Mouse (Mus musculus) heart, embryonic 10.5 days (tissue): ENCODE results near the gene Zbtb34. TPM values are rescaled to one million over a fixed set of nuclear protein-coding genes. Genes with fewer than 3 reads are reported as not detected.

ENCODE experiments used
- DNase-seq: peaks from one replicate; pipeline ENCODE4 v3.0.0-alpha.2; 2017; ENCODE audit warnings: low spot score
- H3K27ac ChIP-seq: fragments of 300-500 bp; sonication (generic); 2 replicates; pipeline ENCODE4 v1.5.1; 2016; ENCODE audit warnings: mild to moderate bottlenecking
- H3K27me3 ChIP-seq: fragments of 300-500 bp; sonication (generic); 2 replicates; pipeline ENCODE4 v1.6.1; 2016; ENCODE audit warnings: mild to moderate bottlenecking; ENCODE audit not compliant: poor library complexity, insufficient read depth, severe bottlenecking
- H3K36me3 ChIP-seq: fragments of 300-500 bp; sonication (generic); 2 replicates; pipeline ENCODE4 v1.6.1; 2016; ENCODE audit warnings: mild to moderate bottlenecking, moderate library complexity
- H3K4me1 ChIP-seq: fragments of 300-500 bp; sonication (generic); 2 replicates; pipeline ENCODE4 v1.6.1; 2016; ENCODE audit warnings: mild to moderate bottlenecking
- H3K4me3 ChIP-seq: fragments of 300-500 bp; sonication (generic); 2 replicates; pipeline ENCODE4 v1.5.1; 2016; ENCODE audit warnings: mild to moderate bottlenecking, moderate library complexity
- H3K9me3 ChIP-seq: fragments of 300-500 bp; sonication (generic); 2 replicates; pipeline ENCODE4 v1.6.1; 2016; ENCODE audit warnings: mild to moderate bottlenecking, moderate library complexity
- WGBS: fragments of 180-500 bp; shearing (Covaris S2); methylation state at CpG from one replicate; pipeline ENCODE4 v1.1.7; 2016; 5-methylcytosine and 5-hydroxymethylcytosine counted together
- polyA plus RNA-seq: library from polyadenylated mRNA; unstranded; fragments of >200 nt; fragmentation: Nextera tagmentation; extraction: Ambion mirVana; gene quantifications from 2 replicates; pipeline ENCODE4 v1.2.1, GENCODE M21; 2016

The Zbtb34 gene
- polyA plus RNA-seq, 1 experiment from 2014 or later: 5.0 TPM

- Histone ChIP-seq H3K9me3 (no peaks in the 10 kb centered on the region), H3K27me3 (no peaks in the 10 kb centered on the region), H3K36me3 (peaks cover 34% of the 10 kb centered on the region), H3K4me1 (peaks cover 20% of the 10 kb centered on the region), H3K4me3 (no peak overlapping the region), H3K27ac (no peak overlapping the region)
- no peak for DNase-seq
- 84% methylated on average over 13 of the region's 13 CpGs for WGBS
Observed at GRCm38 (mm10) chr2:33414019-33414418, 17.1 kb downstream of the Zbtb34 start.

DNA sequence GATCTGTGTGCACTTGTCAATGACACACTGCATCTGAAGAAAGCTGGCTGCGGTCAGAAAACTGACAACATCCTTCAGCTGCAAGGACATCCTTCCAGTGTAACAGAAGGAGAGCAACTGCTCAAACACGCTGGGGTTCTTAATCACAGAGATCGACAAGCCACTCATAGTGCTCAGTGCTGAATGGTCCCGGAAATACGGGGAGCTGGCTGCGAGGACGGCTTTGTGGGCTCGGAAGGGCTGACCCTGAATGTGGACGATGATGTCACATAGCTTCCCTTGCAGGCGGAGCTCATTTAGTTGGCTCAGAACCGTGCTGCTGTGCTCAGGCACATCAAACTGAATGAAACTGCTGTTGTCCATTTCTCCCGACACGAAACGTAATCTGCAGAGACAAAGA is 19.0 kb downstream of the Zbtb34 start:
- no peak for DNase-seq
- WGBS: 85% methylated on average over 14 of the region's 14 CpGs
- Histone ChIP-seq H3K4me3 (no peak overlapping the region), H3K9me3 (no peaks in the 10 kb centered on the region), H3K4me1 (peaks cover 17% of the 10 kb centered on the region), H3K27me3 (no peaks in the 10 kb centered on the region), H3K27ac (no peak overlapping the region), H3K36me3 (peaks cover 38% of the 10 kb centered on the region)

GRCm38 (mm10) chr2:33403511-33404003 is 27.6 kb downstream of the Zbtb34 start:
- H3K27ac ChIP-seq: no peak overlapping the region
- peaks cover 8% of the 10 kb centered on the region; the same call in 1 of the 2 replicates for H3K36me3 ChIP-seq
- WGBS: 62% methylated on average over 4 of the region's 4 CpGs
- H3K27me3 ChIP-seq: no peaks in the 10 kb centered on the region
- peak; percentile 69 for DNase-seq
- H3K4me1 ChIP-seq: peaks cover 12% of the 10 kb centered on the region; the same call in 1 of the 2 replicates
- H3K4me3 ChIP-seq: no peak overlapping the region
- H3K9me3 ChIP-seq: no peaks in the 10 kb centered on the region

GRCm38 (mm10) chr2:33402638-33403037 is 28.5 kb downstream of the Zbtb34 start:
- Histone ChIP-seq H3K4me3 (no peak overlapping the region), H3K27me3 (no peaks in the 10 kb centered on the region), H3K27ac (no peak overlapping the region), H3K4me1 (peaks cover 12% of the 10 kb centered on the region; the same call in 1 of the 2 replicates), H3K36me3 (peaks cover 4% of the 10 kb centered on the region; the same call in 1 of the 2 replicates), H3K9me3 (no peaks in the 10 kb centered on the region)
- DNase-seq: no peak
- 55% methylated on average over 5 of the region's 5 CpGs for WGBS

DNA sequence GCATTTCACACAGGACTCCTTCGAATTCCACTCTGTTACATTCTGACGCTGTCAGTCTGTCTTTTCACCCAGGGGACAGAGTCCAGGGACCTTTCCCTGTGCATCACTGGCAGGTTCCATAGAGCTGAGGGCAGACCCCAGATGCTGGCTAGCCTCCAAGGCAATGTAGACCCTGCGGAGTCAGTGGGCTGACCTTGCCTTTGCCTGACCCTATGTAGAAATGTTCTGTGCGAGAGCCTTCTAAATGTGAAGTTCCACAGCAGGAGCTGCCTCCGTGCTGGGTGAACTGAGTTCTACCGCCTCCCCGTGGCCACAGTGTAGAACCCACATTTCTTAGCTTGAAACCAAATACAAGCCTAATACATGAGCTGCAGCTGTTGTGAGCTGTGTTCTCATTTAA is 28.9 kb downstream of the Zbtb34 start:
- 35% methylated on average over 7 of the region's 7 CpGs for WGBS
- Histone ChIP-seq H3K4me1 (peaks cover 12% of the 10 kb centered on the region; the same call in 1 of the 2 replicates), H3K27me3 (no peaks in the 10 kb centered on the region), H3K27ac (no peak overlapping the region), H3K9me3 (no peaks in the 10 kb centered on the region), H3K4me3 (no peak overlapping the region), H3K36me3 (peaks cover 4% of the 10 kb centered on the region; the same call in 1 of the 2 replicates)
- peak; percentile 81 for DNase-seq

- peak; percentile 42 for DNase-seq
- WGBS: 28% methylated on average over 3 of the region's 3 CpGs
- 0 out of 2 replicates have a peak, but pooled peaks cover under 1% of the 10 kb centered on the region for H3K36me3 ChIP-seq
Observed at GRCm38 (mm10) chr2:33401217-33401616, 29.9 kb downstream of the Zbtb34 start.

DNA sequence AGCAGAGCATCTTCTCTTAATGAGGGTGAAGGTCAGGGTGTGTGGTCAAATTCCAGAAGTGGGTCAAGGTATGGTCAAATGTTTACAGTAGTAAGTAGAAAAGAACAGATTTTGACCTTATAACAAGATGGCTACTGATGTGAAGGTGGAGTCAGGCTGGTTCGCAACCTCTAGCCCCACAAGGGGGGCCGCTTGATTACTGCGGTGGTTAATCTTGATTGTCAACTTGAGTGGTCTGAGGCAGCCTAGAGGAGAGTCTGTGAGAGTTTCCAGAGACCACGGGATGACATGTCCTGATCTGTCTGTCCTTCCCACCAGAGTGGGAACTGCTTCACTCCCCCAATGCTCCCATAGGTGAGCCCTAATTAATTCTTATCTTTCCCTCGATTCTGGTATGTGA is 30.6 kb downstream of the Zbtb34 start:
- DNase-seq: peak; percentile 61
- Histone ChIP-seq H3K36me3 (no peaks in the 10 kb centered on the region), H3K27me3 (no peaks in the 10 kb centered on the region), H3K9me3 (no peaks in the 10 kb centered on the region), H3K4me3 (no peak overlapping the region), H3K4me1 (peaks cover 10% of the 10 kb centered on the region; the same call in 1 of the 2 replicates), H3K27ac (no peak overlapping the region)
- 46% methylated on average over 5 of the region's 5 CpGs for WGBS

More at GRCm38 (mm10) chr2:33401217-33401616, 29.9 kb downstream of the Zbtb34 start:
- Histone ChIP-seq H3K9me3 (no peaks in the 10 kb centered on the region), H3K27me3 (no peaks in the 10 kb centered on the region), H3K4me1 (peaks cover 10% of the 10 kb centered on the region; the same call in 1 of the 2 replicates), H3K4me3 (no peak overlapping the region), H3K27ac (no peak overlapping the region)

DNA sequence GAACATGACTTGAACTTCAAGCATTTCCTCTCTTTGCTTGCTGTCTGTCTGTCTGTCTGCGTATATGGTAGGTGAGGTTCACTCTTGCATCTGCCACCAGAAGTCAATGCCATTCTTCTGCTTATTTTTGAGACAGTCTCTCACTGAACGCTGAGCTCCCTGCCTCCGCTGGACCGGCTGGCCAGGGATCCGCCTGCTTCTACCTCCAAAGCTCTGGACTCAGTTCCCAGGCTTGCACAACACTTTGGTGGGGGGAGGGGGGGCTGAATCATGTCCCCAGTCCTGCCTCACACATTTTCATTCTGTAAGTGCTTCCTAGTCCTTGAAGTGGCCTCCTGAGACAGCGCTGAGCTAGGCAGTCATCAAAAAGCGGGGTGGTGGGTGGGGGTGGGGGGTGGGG is 32.0 kb downstream of the Zbtb34 start:
- peak; percentile 58 for DNase-seq
- Histone ChIP-seq H3K9me3 (no peaks in the 10 kb centered on the region), H3K27me3 (no peaks in the 10 kb centered on the region), H3K36me3 (no peaks in the 10 kb centered on the region), H3K4me1 (peaks cover 10% of the 10 kb centered on the region; the same call in 1 of the 2 replicates), H3K27ac (no peak overlapping the region), H3K4me3 (no peak overlapping the region)
- WGBS: 80% methylated on average over 7 of the region's 7 CpGs

- no peaks in the 10 kb centered on the region for H3K9me3 ChIP-seq
- DNase-seq: peak; percentile 59
- no peaks in the 10 kb centered on the region for H3K36me3 ChIP-seq
- 72% methylated on average over 4 of the region's 4 CpGs for WGBS
- H3K27me3 ChIP-seq: no peaks in the 10 kb centered on the region
- H3K27ac ChIP-seq: no peak overlapping the region
- no peaks in the 10 kb centered on the region for H3K4me1 ChIP-seq
- no peak overlapping the region for H3K4me3 ChIP-seq
Observed at GRCm38 (mm10) chr2:33397036-33397435, 34.1 kb downstream of the Zbtb34 start.

DNA sequence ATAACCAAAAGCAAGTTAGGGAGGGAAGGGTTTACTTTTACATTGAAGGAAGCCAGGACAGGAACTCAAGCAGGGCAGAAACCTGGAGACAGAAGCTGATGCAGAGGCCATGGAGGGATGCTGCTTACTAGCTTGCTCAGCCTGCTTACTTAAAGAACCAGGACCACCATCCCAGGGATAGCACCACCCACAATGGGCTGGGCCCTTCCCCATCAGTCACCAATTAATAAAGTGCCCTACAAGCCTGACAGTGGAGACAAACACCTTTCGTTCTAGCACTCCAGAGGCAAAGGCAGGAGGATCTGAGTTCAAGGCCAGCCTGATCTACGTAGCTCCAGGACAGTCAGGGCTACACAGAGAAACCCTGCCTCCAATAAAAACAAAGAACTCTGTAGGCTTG is 36.1 kb downstream of the Zbtb34 start:
- WGBS: 75% methylated on average over 2 of the region's 2 CpGs
- H3K4me1 ChIP-seq: no peaks in the 10 kb centered on the region
- DNase-seq: peak; percentile 24
- H3K27ac ChIP-seq: no peak overlapping the region
- H3K4me3 ChIP-seq: no peak overlapping the region
- no peaks in the 10 kb centered on the region for H3K9me3 ChIP-seq
- H3K36me3 ChIP-seq: no peaks in the 10 kb centered on the region
- no peaks in the 10 kb centered on the region for H3K27me3 ChIP-seq

DNA sequence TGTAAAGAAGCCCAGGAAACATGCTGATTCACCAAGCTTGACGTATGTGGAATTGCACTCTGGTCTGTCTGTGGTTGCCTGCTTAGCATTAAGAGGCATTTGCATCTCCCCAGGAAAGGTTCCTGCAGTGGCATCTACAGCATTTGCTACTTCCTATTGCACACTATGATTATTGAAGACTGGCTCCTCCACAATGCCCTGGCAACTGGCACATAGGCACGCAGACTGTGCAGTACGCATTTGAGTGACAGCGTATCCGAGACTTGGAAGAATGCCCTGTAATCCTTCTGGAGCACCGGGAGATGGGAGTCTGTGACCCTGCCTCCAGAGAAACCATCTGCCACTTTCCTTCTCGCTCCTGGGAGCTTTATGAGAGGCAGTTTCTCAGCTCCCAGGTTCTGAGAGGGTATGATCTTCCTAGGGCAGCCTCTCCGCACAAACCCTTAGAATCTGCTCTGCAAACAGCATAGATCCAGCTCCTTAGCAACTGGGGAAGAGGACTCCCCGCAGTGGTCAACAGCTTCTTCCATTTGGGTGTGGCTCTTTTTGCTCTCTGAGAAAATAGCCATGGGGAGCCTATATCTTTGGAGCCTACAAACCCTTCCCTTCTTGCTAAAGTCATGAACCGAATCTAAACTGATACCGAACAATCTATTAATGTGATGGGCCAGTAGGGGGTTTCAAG is 37.0 kb downstream of the Zbtb34 start:
- peak; percentile 36 for DNase-seq
- peaks cover 5% of the 10 kb centered on the region; the same call in 1 of the 2 replicates for H3K9me3 ChIP-seq
- H3K27me3 ChIP-seq: no peaks in the 10 kb centered on the region
- no peaks in the 10 kb centered on the region for H3K36me3 ChIP-seq
- H3K4me1 ChIP-seq: no peaks in the 10 kb centered on the region
- 74% methylated on average over 11 of the region's 11 CpGs for WGBS
- H3K27ac ChIP-seq: no peak overlapping the region
- H3K4me3 ChIP-seq: no peak overlapping the region

DNA sequence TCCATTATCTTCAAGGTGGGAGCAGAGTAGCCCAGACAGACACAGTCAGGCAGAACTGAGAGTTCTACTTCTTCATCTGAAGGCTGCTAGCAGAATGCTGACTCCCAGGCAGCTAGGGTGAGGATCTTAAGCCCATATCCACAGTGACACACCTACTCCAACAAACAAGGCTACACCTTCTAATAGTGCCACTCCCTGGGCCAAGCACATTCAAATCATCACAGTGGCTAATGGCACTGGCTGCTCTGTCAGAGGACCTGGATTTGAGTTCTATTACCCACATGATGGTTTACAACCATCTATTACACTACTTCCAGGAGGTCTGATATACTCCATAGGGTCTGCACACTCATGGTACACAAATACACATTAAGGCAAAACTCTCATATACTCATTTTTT is 38.1 kb downstream of the Zbtb34 start:
- Histone ChIP-seq H3K36me3 (no peaks in the 10 kb centered on the region), H3K4me3 (no peak overlapping the region), H3K27me3 (no peaks in the 10 kb centered on the region), H3K27ac (no peak overlapping the region), H3K4me1 (no peaks in the 10 kb centered on the region), H3K9me3 (peaks cover 5% of the 10 kb centered on the region; the same call in 1 of the 2 replicates)
- DNase-seq: peak; percentile 57

DNA sequence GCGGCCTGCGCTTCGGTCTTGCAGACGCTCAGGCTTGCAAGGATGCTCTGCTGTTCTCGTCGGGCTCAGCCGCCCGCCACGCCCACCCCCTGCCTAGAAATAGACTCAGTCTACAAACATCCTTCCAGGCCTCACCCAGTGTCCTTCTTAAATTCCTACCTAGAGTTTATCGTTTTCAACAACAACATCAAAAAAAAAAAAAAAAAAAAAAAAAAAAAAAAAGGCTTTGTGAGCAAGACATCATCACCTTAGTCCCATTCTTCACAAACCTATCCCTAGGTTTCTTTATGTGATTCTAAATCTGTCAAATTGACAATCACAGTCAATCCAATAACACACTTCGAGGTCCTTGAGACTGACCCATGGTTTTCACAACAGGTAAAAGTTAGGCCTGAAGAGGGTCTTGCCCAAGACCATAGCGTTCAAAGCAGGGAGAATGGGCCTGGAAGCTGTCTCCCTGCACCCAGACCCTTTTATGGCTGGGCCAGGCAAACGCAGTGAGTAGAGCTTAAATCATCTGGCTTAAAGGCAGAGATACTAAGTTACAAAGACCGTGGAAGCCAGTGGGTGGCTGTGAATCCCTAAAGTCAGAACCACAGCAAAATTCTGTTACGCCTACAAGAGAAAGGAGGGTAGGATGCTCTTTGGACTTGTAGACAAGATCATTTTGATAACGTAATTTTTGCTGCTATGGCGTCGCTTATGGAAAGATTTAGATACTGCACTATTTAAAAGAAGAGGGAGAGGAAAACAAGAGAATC is 59.3 kb downstream of the Zbtb34 start:
- WGBS: 31% methylated on average over 18 of the region's 18 CpGs
- H3K27ac ChIP-seq: peak overlapping the region; percentile 93; the same call in 1 of the 2 replicates
- H3K4me1 ChIP-seq: peaks cover 11% of the 10 kb centered on the region
- no peaks in the 10 kb centered on the region for H3K27me3 ChIP-seq
- DNase-seq: no peak
- H3K4me3 ChIP-seq: peak overlapping the region; percentile 82
- H3K36me3 ChIP-seq: no peaks in the 10 kb centered on the region
- no peaks in the 10 kb centered on the region for H3K9me3 ChIP-seq
